Mouse (Mus musculus) cerebellum, adult 2 months (tissue): ENCODE results near the gene 4930402H24Rik.

Experiments used
- CTCF ChIP-seq: fragments of 200-500 bp; IDR thresholded peaks from 2 replicates; pipeline ENCODE4 v1.5.1; 2011; ENCODE audit warnings: low read depth, mild to moderate bottlenecking, control low read depth, low read length, moderate library complexity, borderline replicate concordance; ENCODE audit not compliant: insufficient read depth
- POLR2A ChIP-seq: fragments of 200-500 bp; IDR thresholded peaks from 2 replicates; pipeline ENCODE4 v1.6.1; 2011; ENCODE audit warnings: low read length, control low read depth, borderline replicate concordance; ENCODE audit not compliant: insufficient read depth

DNA sequence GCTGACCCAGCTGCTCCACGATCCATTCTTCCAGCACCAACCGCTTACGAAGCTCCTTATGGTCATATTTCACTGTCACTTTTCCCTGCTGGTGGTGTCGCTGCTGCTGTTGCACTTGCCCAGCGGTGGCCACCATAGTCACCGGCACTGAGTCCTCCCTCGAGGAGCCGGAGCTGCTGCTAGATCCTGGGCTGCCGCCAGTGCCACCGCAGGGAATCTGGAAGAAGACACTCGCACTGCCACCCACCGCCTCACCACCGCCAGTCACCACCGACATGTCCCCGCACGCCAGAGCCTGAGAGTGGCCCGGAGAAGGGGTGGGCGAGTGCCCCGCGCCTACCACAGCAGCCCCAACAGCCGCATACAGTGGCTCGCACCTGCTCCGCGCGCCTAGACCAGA, 102.5 kb downstream of the 4930402H24Rik start:
- TF ChIP-seq POLR2A (no peak), CTCF (no peak)
